Mouse (Mus musculus) midbrain, embryonic 11.5 days (tissue): ENCODE measurements at regions not wholly inside any gene's neighbourhood (a gene's known extent, or its start where the extent isn't known, plus 50 kb on each side); places are given as distances from the start of the nearest gene placed in this dataset.
"Not testable (repeated sequence)": the region's sequence is repeated elsewhere in the genome, so short reads cannot be mapped to it uniquely, and the experiment has no call there.

Experiments used
- ATAC-seq: fragments of 200-750 bp; cut with Nextera tagmentation; 2 replicates; pipeline ENCODE4 v1.8.0; 2017; ENCODE audit warnings: moderate TSS enrichment, moderate library complexity; ENCODE audit not compliant: low FRiP score
- DNase-seq: peaks from one replicate; pipeline ENCODE4 v3.0.0; 2015; ENCODE audit warnings: low spot score; ENCODE audit errors: missing footprints
- H3K27ac ChIP-seq: fragments of 300-500 bp; sonication (generic); 2 replicates; pipeline ENCODE4 v1.5.1; 2014; ENCODE audit warnings: low read depth, low read length
- H3K27me3 ChIP-seq: fragments of 300-500 bp; sonication (generic); 2 replicates; pipeline ENCODE4 v1.6.1; 2014; ENCODE audit warnings: mild to moderate bottlenecking, low read length, moderate library complexity, mixed read lengths; ENCODE audit not compliant: control insufficient read depth, insufficient read depth
- H3K36me3 ChIP-seq: fragments of 300-500 bp; sonication (generic); 2 replicates; pipeline ENCODE4 v1.6.1; 2014; ENCODE audit warnings: mild to moderate bottlenecking, low read length, moderate library complexity, mixed read lengths; ENCODE audit not compliant: control insufficient read depth, insufficient read depth
- H3K4me1 ChIP-seq: fragments of 300-500 bp; sonication (generic); 2 replicates; pipeline ENCODE4 v1.6.1; 2014; ENCODE audit warnings: low read length; ENCODE audit not compliant: control insufficient read depth, insufficient read depth
- H3K4me2 ChIP-seq: fragments of 300-500 bp; sonication (generic); 2 replicates; pipeline ENCODE4 v1.6.1; 2014; ENCODE audit warnings: mild to moderate bottlenecking, moderate library complexity
- H3K4me3 ChIP-seq: fragments of 300-500 bp; sonication (generic); 2 replicates; pipeline ENCODE4 v1.5.1; 2014; ENCODE audit warnings: low read depth, low read length
- H3K9ac ChIP-seq: fragments of 300-500 bp; sonication (generic); 2 replicates; pipeline ENCODE4 v1.6.1; 2014; ENCODE audit warnings: low read length
- H3K9me3 ChIP-seq: fragments of 300-500 bp; sonication (generic); 2 replicates; pipeline ENCODE4 v1.6.1; 2016; ENCODE audit warnings: low read length; ENCODE audit not compliant: control insufficient read depth
- WGBS: fragments of 180-500 bp; shearing (Covaris S2); extraction: QIAGEN DNeasy Blood & Tissue Kit; methylation state at CpG from one replicate; pipeline ENCODE4 v1.1.7; 2014; 5-methylcytosine and 5-hydroxymethylcytosine counted together

- not testable (repeated sequence) for H3K9me3 ChIP-seq, H3K9ac ChIP-seq, H3K4me3 ChIP-seq, DNase-seq, H3K27me3 ChIP-seq, H3K27ac ChIP-seq, H3K36me3 ChIP-seq, H3K4me2 ChIP-seq, H3K4me1 ChIP-seq
- WGBS: 80% methylated on average over 2 of the region's 3 CpGs
- 0 out of 2 replicates have a peak, but pooled peaks have one; percentile 22 for ATAC-seq
Measured at GRCm38 (mm10) chr7:106055074-106055473, 101.3 kb upstream of the Gm4070 start.

GRCm38 (mm10) chr7:106036556-106036955 is 82.8 kb upstream of the Gm4070 start:
- H3K36me3 ChIP-seq, H3K4me1 ChIP-seq, H3K27me3 ChIP-seq, DNase-seq, H3K9ac ChIP-seq, H3K27ac ChIP-seq, ATAC-seq, H3K9me3 ChIP-seq, H3K4me2 ChIP-seq, H3K4me3 ChIP-seq: not testable (repeated sequence)

- H3K4me1 ChIP-seq, H3K9me3 ChIP-seq, DNase-seq, ATAC-seq, H3K27me3 ChIP-seq, H3K27ac ChIP-seq, H3K36me3 ChIP-seq, H3K4me3 ChIP-seq, H3K9ac ChIP-seq, H3K4me2 ChIP-seq: not testable (repeated sequence)
Measured at GRCm38 (mm10) chr7:106031612-106032150, 77.9 kb upstream of the Gm4070 start.
